Mouse (Mus musculus): ENCODE measurements around the gene Col4a4.

GRCm38 (mm10) chr1:82479696-82480487, 106.8 kb downstream of the Col4a4 start:
- TF ChIP-seq CTCF (IDR thresholded peaks at IDR 0.05; ENCODE audit: low read depth, low read length) (no peak), GATA1 (IDR thresholded peaks at IDR 0.05; ENCODE audit: borderline replicate concordance, low read length) (no peak)

Measured in G1E (cell line).